ENCODE assay signal across 8 mouse cellular contexts in the genomic region with DNA sequence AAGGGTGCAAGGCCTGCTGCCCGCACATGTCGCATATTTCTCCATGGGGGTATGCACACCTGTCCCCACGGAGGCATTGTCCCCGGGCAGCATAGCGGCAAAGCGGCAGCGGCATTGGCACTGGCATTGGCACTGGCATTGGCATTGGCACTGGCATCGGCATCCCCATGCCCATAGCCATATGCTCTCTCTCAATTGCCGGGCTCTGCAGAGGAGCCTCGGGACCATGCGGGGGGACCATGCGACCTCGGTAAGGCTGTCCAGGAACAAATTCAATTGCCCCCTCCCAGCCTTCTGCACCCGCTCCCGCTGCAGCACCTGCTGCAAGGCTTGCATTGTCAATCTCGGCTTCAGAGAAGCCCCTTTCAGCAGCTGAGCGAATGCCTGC. TPM values are rescaled to one million over a fixed set of nuclear protein-coding genes. Genes with fewer than 3 reads are reported as not detected.
DNase-seq lines count a peak whose midpoint lies in the region; ATAC-seq and TF ChIP-seq lines count a peak whose summit lies in the region.

No protein-coding gene starts in this region.

- peak overlapping the region; percentile 65 for H3K4me2 ChIP-seq in kidney, postnatal 0 days (ENCODE audit: low read length)
- peak overlapping the region; percentile 60 for H3K4me2 ChIP-seq in embryonic facial prominence, embryonic 14.5 days (ENCODE audit: low read depth, low read length)
- peak overlapping the region; percentile 60 for H3K4me2 ChIP-seq in hindbrain, postnatal 0 days (ENCODE audit: low read depth, low read length)
- H3K4me2 ChIP-seq in midbrain, embryonic 16.5 days (ENCODE audit: low read length) = peak overlapping the region; percentile 69

- no peak overlapping the region for H3K27ac ChIP-seq in kidney, postnatal 0 days
- H3K27ac ChIP-seq in embryonic facial prominence, embryonic 14.5 days (replicated peaks; ENCODE audit: low read depth, low read length) = peak overlapping the region; percentile 77; the same call in 1 of the 2 replicates
- H3K27ac ChIP-seq in hindbrain, postnatal 0 days = peak overlapping the region; percentile 90
- peak overlapping the region; percentile 88; the same call in 1 of the 2 replicates for H3K27ac ChIP-seq in midbrain, embryonic 16.5 days (ENCODE audit: low read length)

- no peaks in the 10 kb centered on the region for H3K36me3 ChIP-seq in kidney, postnatal 0 days (ENCODE audit: insufficient read depth, low read length)
- no peaks in the 10 kb centered on the region for H3K36me3 ChIP-seq in embryonic facial prominence, embryonic 14.5 days (ENCODE audit: control insufficient read depth, insufficient read depth, low read length)
- no peaks in the 10 kb centered on the region for H3K36me3 ChIP-seq in hindbrain, postnatal 0 days (ENCODE audit: insufficient read depth, low read length)
- H3K36me3 ChIP-seq in midbrain, embryonic 16.5 days (ENCODE audit: control insufficient read depth, insufficient read depth, low read length) = no peaks in the 10 kb centered on the region

- H3K27me3 ChIP-seq in kidney, postnatal 0 days (ENCODE audit: insufficient read depth, low read length) = no peaks in the 10 kb centered on the region
- H3K27me3 ChIP-seq in embryonic facial prominence, embryonic 14.5 days (replicated peaks; ENCODE audit: control insufficient read depth, insufficient read depth, low read length) = no peaks in the 10 kb centered on the region
- H3K27me3 ChIP-seq in hindbrain, postnatal 0 days (ENCODE audit: insufficient read depth, low read length) = no peaks in the 10 kb centered on the region
- H3K27me3 ChIP-seq in midbrain, embryonic 16.5 days (ENCODE audit: control insufficient read depth, insufficient read depth, low read depth, low read length) = no peaks in the 10 kb centered on the region

- 63% methylated on average over 17 of the region's 17 CpGs for WGBS in kidney, postnatal 0 days
- 65% methylated on average over 17 of the region's 17 CpGs for WGBS in embryonic facial prominence, embryonic 14.5 days
- 33% methylated on average over 17 of the region's 17 CpGs for WGBS in hindbrain, postnatal 0 days
- WGBS in midbrain, embryonic 16.5 days = 50% methylated on average over 17 of the region's 17 CpGs

- no peak for DNase-seq in kidney, postnatal 0 days (ENCODE audit: low spot score)
- no peak for DNase-seq in kidney, adult 11 months
- no peak for DNase-seq in embryonic facial prominence, embryonic 14.5 days (ENCODE audit: low spot score)
- no peak for DNase-seq in hindbrain, postnatal 0 days (ENCODE audit: low spot score)
- DNase-seq in spleen, adult 12 weeks (ENCODE audit: low spot score) = no peak
- no peak for DNase-seq in cerebellum, postnatal 14 days
- DNase-seq in ovary, postnatal 14 days (ENCODE audit: low spot score) = no peak

- peak overlapping the region; percentile 74; the same call in 1 of the 2 replicates for H3K9ac ChIP-seq in kidney, postnatal 0 days (ENCODE audit: low read depth, low read length)
- peak overlapping the region; percentile 77 for H3K9ac ChIP-seq in embryonic facial prominence, embryonic 14.5 days (ENCODE audit: low read depth, low read length)
- peak overlapping the region; percentile 80 for H3K9ac ChIP-seq in hindbrain, postnatal 0 days (replicated peaks; ENCODE audit: low read length)
- H3K9ac ChIP-seq in midbrain, embryonic 16.5 days (ENCODE audit: low read depth, low read length) = peak overlapping the region; percentile 69

- ATAC-seq in kidney, postnatal 0 days (replicated peaks; ENCODE audit: low FRiP score, low read depth) = no peak
- ATAC-seq in embryonic facial prominence, embryonic 14.5 days (ENCODE audit: low read depth) = no peak; the same call in 1 of the 2 replicates
- no peak for ATAC-seq in hindbrain, postnatal 0 days
- ATAC-seq in midbrain, embryonic 16.5 days = peak; percentile 79; the same call in 1 of the 2 replicates

- TF ChIP-seq CTCF in kidney, postnatal 0 days (IDR thresholded peaks at IDR 0.05; ENCODE audit: low read depth) = no peak
- TF ChIP-seq CTCF in hindbrain, postnatal 0 days (IDR thresholded peaks at IDR 0.05; ENCODE audit: low read depth) = no peak

- no peaks in the 10 kb centered on the region for H3K9me3 ChIP-seq in kidney, postnatal 0 days (replicated peaks; ENCODE audit: low read length)
- peaks cover 8% of the 10 kb centered on the region; the same call in 1 of the 2 replicates for H3K9me3 ChIP-seq in embryonic facial prominence, embryonic 14.5 days (ENCODE audit: control insufficient read depth, low read length)
- H3K9me3 ChIP-seq in hindbrain, postnatal 0 days (ENCODE audit: low read length) = 0 out of 2 replicates have a peak, but pooled peaks cover 4% of the 10 kb centered on the region
- H3K9me3 ChIP-seq in midbrain, embryonic 16.5 days (replicated peaks; ENCODE audit: control insufficient read depth, low read length, poor library complexity, severe bottlenecking) = no peaks in the 10 kb centered on the region; the same call in 1 of the 2 replicates

- H3K4me1 ChIP-seq in kidney, postnatal 0 days (replicated peaks; ENCODE audit: insufficient read depth, low read length) = no peaks in the 10 kb centered on the region; the same call in 1 of the 2 replicates
- no peaks in the 10 kb centered on the region for H3K4me1 ChIP-seq in embryonic facial prominence, embryonic 14.5 days (ENCODE audit: control insufficient read depth, insufficient read depth, low read length)
- H3K4me1 ChIP-seq in hindbrain, postnatal 0 days (ENCODE audit: insufficient read depth, low read length) = no peaks in the 10 kb centered on the region
- H3K4me1 ChIP-seq in midbrain, embryonic 16.5 days (ENCODE audit: control insufficient read depth, insufficient read depth, low read length) = peaks cover 4% of the 10 kb centered on the region

- H3K4me3 ChIP-seq in kidney, postnatal 0 days (replicated peaks; ENCODE audit: low read depth, low read length) = peak overlapping the region; percentile 77
- H3K4me3 ChIP-seq in embryonic facial prominence, embryonic 14.5 days (ENCODE audit: low read depth, low read length) = peak overlapping the region; percentile 63
- H3K4me3 ChIP-seq in hindbrain, postnatal 0 days (ENCODE audit: low read length) = peak overlapping the region; percentile 72
- peak overlapping the region; percentile 56 for H3K4me3 ChIP-seq in midbrain, embryonic 16.5 days (ENCODE audit: low read depth, low read length)

RNA-seq across cellular contexts. Expression of a gene that starts 0.8 kb away (rescaled TPM):
- 3.6 and 4.2 TPM in 2 replicates for polyA plus RNA-seq in kidney, postnatal 0 days (2015; fragmentation: Nextera tagmentation; extraction: Ambion mirVana)
- 6.2 TPM in 2 replicates for polyA plus RNA-seq in embryonic facial prominence, embryonic 14.5 days (2014; fragmentation: Nextera tagmentation; extraction: Ambion mirVana)
- 36.5 and 37.8 TPM in 2 replicates for total RNA-seq in hindbrain, postnatal 0 days (2014; rRNA removed)
- 27.0 and 27.8 TPM in 2 replicates for polyA plus RNA-seq in hindbrain, postnatal 0 days (2015; fragmentation: Nextera tagmentation; extraction: Ambion mirVana)
- polyA plus RNA-seq in midbrain, embryonic 16.5 days (2015; fragmentation: Nextera tagmentation; extraction: Ambion mirVana) = 28.6 and 30.0 TPM in 2 replicates

RNA-seq across cellular contexts. Expression of a gene that starts 42.3 kb away (rescaled TPM):
- 0.09 TPM in 1 of 2 replicates, not detected in the other for polyA plus RNA-seq in kidney, postnatal 0 days (2015; fragmentation: Nextera tagmentation; extraction: Ambion mirVana)
- 12.9 and 13.3 TPM in 2 replicates for polyA plus RNA-seq in embryonic facial prominence, embryonic 14.5 days (2014; fragmentation: Nextera tagmentation; extraction: Ambion mirVana)
- 17.4 and 18.1 TPM in 2 replicates for total RNA-seq in hindbrain, postnatal 0 days (2014; rRNA removed)
- polyA plus RNA-seq in hindbrain, postnatal 0 days (2015; fragmentation: Nextera tagmentation; extraction: Ambion mirVana) = 10.5 and 10.6 TPM in 2 replicates
- polyA plus RNA-seq in midbrain, embryonic 16.5 days (2015; fragmentation: Nextera tagmentation; extraction: Ambion mirVana) = 22.4 and 26.1 TPM in 2 replicates

RNA-seq across cellular contexts. Expression of a gene that starts 45.2 kb away (rescaled TPM):
- 18.4 and 20.1 TPM in 2 replicates for polyA plus RNA-seq in kidney, postnatal 0 days (2015; fragmentation: Nextera tagmentation; extraction: Ambion mirVana)
- polyA plus RNA-seq in embryonic facial prominence, embryonic 14.5 days (2014; fragmentation: Nextera tagmentation; extraction: Ambion mirVana) = 26.3 and 33.5 TPM in 2 replicates
- total RNA-seq in hindbrain, postnatal 0 days (2014; rRNA removed) = 6.5 and 10.1 TPM in 2 replicates
- polyA plus RNA-seq in hindbrain, postnatal 0 days (2015; fragmentation: Nextera tagmentation; extraction: Ambion mirVana) = 10.3 and 11.5 TPM in 2 replicates
- 7.8 and 10.0 TPM in 2 replicates for polyA plus RNA-seq in midbrain, embryonic 16.5 days (2015; fragmentation: Nextera tagmentation; extraction: Ambion mirVana)

Comparison
In these comparisons a context has a peak if more than half of its experiments do, and no peak if none do; other contexts are left out.
1. RNA of a gene that starts 42.3 kb away (polyA plus RNA-seq): 22.4 to 26.1 TPM in midbrain, embryonic 16.5 days, 12.9 to 13.3 TPM in embryonic facial prominence, embryonic 14.5 days and 10.5 to 10.6 TPM in hindbrain, postnatal 0 days; 0.09 TPM in kidney, postnatal 0 days; every median in the first group is over 10 times any median in the second.
2. Peak in every context shown above with its lines, with median percentiles within 50 percentile points of each other: H3K4me2 ChIP-seq, H3K4me3 ChIP-seq and H3K9ac ChIP-seq.